Mouse (Mus musculus): ENCODE measurements at regions not wholly inside any gene's neighbourhood (a gene's known extent, or its start where the extent isn't known, plus 50 kb on each side); places are given as distances from the start of the nearest gene placed in this dataset.

DNA sequence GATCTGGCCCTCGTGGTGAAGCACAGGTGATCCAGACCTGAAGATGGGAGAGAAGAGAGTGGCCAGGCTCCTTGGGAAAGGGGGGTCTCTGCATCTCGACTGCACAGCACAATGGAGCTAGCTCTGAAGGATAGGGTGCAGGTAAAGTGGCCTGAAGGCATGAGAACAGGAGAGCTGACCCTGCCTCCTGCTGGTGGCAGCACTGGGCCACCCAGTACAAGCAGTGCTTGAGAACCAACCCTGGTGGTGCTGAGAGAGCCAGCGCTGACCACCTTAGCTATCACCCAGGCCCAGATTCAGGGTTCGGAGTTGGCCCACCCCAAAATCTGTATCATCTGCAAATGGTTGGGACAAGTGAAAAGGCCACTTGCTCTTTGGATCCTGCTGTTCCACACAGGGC, 66.2 kb downstream of the A730009L09Rik start:
- DNase-seq (ENCODE audit: low read depth): no peak

DNA sequence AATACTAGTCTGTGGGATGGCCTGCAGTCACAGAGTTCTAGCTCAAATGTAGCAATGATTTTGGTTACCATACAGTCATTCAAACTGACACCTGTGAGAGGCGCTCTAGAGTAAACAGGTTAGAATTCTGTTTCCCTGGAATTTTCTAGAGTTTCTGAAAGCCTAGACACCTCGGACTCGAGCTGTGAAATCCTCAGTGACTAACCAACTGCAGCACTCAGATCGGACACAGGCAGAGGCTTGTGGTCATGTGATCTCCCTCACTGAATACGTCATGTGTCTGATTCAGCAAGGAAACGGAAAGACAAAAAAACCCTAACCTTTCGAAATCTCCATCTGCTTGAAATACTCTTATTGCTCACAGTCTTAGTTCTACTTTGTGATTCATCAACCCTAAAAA, 68.4 kb downstream of the A730009L09Rik start:
- DNase-seq (ENCODE audit: low read depth): peak; percentile 41

DNA sequence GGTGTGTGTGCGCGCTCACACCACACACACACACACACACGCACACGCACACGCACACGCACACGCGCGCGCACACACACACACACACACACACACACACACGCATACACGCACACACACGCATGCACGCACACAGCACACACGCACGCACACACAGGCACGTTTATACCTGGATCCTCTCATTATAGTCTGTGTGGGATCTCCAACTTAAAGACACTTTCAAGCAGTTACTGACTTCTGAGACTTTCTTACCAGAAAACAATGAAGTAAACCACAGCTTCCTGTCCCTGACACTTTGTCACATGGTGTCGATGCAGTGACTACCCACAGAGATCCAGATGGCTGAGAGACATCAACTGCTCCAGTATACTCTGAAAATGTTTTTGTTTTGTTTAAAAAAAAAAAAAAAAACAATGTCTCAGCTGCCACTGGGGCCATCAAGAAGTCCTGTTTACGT, 68.9 kb downstream of the A730009L09Rik start:
- DNase-seq (ENCODE audit: low read depth): no peak

GRCm38 (mm10) chr16:84584724-84585399, 69.9 kb downstream of the A730009L09Rik start:
- DNase-seq (ENCODE audit: low read depth): no peak

DNA sequence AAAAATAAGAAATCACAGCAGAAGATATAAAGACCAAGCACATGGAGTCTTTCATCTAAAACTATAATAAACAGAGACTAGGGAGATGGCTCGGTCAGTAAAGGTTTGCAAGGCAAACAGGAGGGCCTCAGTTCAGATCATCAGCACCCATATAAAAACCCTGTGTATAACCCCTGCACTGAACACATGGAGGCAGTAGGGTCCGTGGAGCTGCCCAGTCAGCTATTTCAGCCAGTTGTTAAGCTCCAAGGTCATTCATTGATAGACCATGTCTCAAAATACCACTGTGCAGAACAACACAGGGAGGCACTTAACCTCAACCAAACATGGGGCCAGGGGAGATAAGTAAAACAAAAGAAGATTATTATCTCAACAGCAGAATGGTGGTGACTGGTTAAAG, 78.1 kb downstream of the A730009L09Rik start:
- peak; percentile 2 for DNase-seq (ENCODE audit: low read depth)

GRCm38 (mm10) chr16:84602969-84603368, 88.0 kb downstream of the A730009L09Rik start:
- DNase-seq (ENCODE audit: low read depth): no peak

- DNase-seq (ENCODE audit: low read depth): no peak
These were observed 88.7 kb downstream of the A730009L09Rik start for GRCm38 (mm10) chr16:84603465-84604205.

- no peak for DNase-seq (ENCODE audit: low read depth)
These were observed 89.5 kb downstream of the A730009L09Rik start for GRCm38 (mm10) chr16:84604272-84604975.

- no peak for DNase-seq (ENCODE audit: low read depth)
These were observed 91.3 kb downstream of the A730009L09Rik start for GRCm38 (mm10) chr16:84606010-84606803.

GRCm38 (mm10) chr16:84606804-84607095, 91.8 kb downstream of the A730009L09Rik start:
- DNase-seq (ENCODE audit: low read depth): no peak

DNA sequence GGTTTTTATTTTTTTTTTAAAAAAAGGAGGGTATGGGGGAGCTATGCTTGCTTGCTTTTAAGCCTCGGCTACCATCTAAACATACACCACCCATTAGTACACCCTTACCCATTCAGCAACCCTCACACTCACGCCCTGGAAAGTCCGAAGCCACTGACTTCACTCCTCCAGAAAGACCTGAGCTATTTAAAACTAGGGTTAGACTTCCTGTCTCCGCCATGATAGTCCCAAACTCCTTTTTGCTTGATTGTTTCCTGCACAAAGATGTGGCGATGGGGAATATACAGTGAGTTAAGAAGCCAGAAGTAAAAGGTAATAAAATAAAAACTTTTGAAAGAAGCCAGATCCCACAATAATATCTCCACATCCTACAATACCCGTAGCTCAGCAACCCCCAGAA, 92.6 kb downstream of the A730009L09Rik start:
- DNase-seq (ENCODE audit: low read depth): no peak

DNA sequence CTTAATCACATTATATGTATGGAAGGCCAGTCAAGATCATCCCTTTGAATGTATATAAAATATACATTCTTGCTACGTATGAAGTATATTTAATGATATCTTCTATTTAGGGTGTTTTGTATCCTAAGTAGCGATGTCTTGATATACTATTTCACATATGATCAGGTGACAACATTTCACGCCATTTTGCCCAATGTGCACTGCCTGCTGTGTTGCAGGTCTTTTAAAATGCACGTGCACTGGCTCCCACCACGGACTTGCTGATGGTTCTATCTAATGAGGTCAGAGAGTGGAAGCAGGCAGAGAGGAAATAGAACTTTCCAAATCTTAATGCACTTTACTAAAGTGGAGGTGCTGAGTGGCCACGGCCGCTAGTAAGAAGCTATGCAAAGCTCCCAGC, 100.8 kb downstream of the A730009L09Rik start:
- DNase-seq (ENCODE audit: low read depth): no peak

DNA sequence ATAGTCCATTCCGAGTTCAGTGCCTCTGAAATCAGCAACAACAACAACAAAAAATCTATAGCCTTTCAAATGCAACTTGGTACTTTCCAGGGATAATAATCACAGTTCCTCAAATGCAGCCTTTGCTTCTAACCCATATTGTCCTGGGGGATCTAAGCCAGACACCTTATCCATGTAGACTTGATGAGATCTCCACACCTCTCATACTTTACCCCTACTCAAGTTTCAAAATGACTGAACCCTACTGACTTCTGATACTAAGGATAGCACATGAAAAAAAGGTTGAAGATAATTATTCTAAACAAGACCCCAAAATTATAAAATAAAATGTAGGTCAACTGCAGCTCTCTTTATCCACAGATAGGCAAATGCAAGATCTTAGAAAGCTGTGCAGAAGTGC, 101.2 kb downstream of the A730009L09Rik start:
- DNase-seq (ENCODE audit: low read depth): no peak

DNA sequence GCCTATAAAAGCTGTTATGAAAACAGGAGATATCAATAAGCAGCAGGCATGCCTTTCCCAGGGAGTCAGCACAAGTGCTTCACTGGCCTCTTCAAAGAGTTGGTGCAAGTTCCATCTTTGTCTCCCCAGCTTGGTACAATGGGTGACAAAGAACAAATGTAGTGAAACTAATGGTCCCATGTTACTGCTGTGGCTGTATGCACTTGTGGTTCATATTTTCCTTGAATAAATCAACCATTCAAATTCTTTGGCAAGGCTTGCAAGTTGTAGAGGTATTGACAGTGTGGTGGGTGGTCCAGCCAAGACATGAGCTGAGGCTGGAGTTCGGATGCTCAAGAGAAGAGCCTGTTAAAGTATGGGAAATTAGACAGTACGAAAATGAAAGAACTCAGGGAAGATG, 103.5 kb downstream of the A730009L09Rik start:
- no peak for DNase-seq (ENCODE audit: low read depth)

DNA sequence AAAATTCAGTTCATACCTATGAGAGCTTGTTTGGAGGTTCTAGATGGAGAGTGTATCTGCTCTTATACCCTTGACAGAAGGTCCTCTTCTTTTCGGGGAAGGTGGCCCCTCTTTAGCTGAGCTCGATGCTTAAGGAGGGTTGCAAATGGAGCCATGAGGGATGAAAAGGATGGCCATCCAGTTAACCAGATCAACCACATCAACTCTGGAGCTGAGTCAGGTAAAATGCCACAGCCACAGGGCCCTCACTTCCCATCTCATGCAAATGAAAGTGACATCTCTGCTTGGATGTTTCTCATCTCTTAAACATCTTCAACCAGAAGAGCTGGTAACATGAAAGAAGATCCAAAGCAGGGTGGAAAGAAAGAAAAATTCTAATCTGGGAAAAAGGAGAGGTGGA, 105.0 kb downstream of the A730009L09Rik start:
- DNase-seq (ENCODE audit: low read depth): no peak

- DNase-seq (ENCODE audit: low read depth): no peak
These were observed 105.9 kb downstream of the A730009L09Rik start for GRCm38 (mm10) chr16:84620861-84621260.

DNA sequence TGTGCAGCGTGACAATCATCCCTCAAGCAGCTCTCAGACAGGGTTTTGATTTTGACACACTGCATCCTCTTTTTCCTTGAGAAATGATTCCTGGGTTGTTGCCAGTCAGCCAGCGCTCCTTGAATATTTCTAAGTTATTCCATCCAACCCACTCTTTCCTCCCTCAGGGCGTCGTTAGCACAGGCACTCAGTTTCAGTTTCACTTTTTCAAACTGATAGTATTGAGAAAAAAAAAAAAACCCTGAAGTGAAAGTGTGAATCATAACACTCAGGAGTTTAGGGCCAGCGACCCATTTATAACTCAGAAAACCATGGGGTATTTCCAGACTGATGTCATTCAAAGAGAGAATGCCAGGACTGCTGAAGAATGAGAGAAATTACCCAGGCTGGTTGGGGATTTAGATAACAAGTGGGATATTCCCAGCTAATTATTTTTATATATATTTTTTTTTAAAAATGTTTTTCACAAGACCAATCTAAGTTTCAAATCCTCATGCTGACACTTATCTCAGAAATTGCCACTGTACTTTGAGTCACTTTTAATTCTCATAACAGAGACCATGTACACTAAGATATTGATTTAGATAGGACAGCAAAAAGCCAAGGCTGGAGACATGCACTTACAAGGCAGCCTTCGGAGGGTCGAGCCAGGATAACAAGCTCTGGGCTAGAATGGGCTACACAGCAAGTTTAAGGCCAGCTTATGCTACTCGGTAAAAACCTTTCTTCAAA, 106.5 kb downstream of the A730009L09Rik start:
- peak; percentile 80 for DNase-seq (ENCODE audit: low read depth)

GRCm38 (mm10) chr16:84623346-84624085, 108.6 kb downstream of the A730009L09Rik start:
- no peak for DNase-seq (ENCODE audit: low read depth)

GRCm38 (mm10) chr16:84624443-84625109, 109.7 kb downstream of the A730009L09Rik start:
- no peak for DNase-seq (ENCODE audit: low read depth)

- no peak for DNase-seq (ENCODE audit: low read depth)
These were observed 110.3 kb downstream of the A730009L09Rik start for GRCm38 (mm10) chr16:84625110-84625722.

Measured in NIH3T3 (cell line).